Mouse (Mus musculus): ENCODE results near the gene Rorc.

Gene Rorc

DNA sequence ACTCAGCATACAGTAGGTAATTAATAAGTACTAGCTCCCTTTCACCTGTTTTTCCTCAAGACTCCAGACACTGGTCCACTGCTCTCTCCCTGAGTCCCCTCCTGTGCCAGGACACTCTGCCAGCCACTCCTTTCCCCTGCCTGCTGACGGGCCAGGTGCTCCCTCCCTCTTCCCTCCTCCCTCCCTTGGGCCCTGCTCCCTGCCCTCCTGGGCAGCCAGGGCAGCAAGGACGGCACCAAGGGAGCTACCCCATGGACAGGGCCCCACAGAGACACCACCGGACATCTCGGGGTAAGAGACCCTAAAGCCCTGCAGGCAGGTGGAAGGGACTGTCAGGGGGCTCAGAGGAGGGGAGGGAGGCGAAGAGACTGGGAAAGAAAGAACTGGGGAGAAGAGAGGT is at the start of gene Rorc:
TSS of gene Rorc (plus strand) at position 154 of the 400 bp plus-strand sequence.
- in situ Hi-C loops (cut with MboI, MseI) = no loop called here

GRCm38 (mm10) chr3:94328681-94329080 is 43.9 kb upstream of the Rorc start:
- in situ Hi-C loops (cut with MboI, MseI) = no loop called here

DNA sequence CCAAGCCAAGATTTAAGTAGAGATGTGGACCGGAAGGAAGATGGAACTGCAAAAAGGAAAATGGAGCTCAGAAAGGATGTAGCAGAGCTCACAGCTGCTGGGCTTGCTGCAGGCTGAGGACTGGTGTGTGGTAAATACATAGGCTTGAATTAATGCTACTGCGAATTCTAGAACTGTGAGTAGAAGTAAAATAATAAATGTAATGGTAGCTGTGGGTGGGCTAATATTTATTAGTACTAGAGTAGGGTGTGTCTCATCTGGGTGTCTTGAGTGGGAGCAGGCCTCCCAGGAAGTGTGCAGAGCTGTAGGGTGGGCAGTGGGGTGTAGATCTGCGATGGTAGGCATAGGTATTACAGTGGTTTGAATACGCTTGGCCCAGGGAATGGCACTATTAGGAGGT is 38.2 kb upstream of the Rorc start:
- in situ Hi-C loops (cut with MboI, MseI) = no loop called here

- in situ Hi-C loops (cut with MboI, MseI) = no loop called here
Measured at GRCm38 (mm10) chr3:94338522-94338921, 34.1 kb upstream of the Rorc start.

DNA sequence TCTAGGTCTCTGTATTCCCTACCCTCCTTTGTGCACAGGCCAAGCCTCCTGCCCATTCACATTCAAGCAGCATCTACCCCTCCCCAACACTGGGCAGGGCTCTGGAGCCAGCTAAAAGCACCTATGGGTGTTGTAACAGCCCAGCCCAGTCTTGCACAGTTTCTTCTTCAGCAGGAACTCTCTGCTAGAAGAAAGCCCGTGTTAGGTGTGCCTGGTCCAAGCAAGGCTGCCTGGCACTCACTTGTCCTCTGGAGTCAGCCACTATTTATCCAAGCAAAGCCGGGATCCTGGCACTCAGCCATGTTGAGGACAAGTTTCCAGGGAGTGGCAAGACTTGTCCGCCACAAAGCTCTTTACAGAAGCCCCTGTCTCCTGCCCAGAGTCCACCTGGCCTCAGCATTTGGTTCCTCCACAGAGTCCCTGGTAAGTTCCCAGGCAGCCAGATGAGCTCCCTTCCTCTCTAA is 30.6 kb upstream of the Rorc start, which contains the start of gene Them5:
TSS of gene Them5 (plus strand) at position 141 of the 464 bp plus-strand sequence.
- in situ Hi-C loops (cut with MboI, MseI) = no loop called here

DNA sequence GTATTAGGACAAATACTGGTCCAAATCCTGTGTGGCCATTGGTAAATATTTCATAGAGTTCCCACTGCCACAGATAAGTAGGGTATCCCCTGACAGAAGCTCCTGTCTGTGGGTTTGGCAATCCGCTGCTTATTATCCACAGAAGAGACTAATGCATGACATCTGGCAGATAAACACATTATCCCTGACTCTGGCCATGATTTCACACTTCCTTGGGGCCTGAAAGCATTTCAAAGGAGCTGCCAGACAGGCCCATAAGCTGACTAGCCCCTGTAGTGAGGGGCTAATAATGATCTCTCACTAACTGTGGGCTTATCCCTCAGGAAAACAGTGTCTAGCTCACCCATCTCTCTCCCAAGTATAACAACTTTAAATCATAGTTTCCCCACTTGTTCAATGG is 30.0 kb upstream of the Rorc start:
- in situ Hi-C loops (cut with MboI, MseI) = no loop called here

GRCm38 (mm10) chr3:94344182-94344581 is 28.4 kb upstream of the Rorc start:
- in situ Hi-C loops (cut with MboI, MseI) = no loop called here

DNA sequence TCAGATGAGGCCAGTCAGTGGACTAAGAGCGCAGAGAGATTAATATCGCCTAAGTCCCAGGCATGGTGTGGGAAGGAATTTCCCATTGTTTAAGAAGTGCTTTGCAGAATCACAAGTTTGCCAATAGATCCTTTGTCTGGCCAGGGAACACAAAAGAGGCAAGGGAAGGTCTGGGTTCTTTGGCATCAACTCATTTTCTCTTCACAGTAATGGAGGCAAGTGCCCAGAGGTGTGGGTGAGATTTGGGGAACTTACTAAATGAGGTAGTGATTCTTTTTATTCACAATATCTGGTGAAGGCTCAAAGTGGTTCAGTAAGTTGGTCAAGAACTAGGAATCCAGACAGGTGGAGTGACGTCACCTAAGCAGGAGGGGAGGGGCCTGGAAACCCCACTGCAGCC is 27.7 kb upstream of the Rorc start:
- in situ Hi-C loops (cut with MboI, MseI) = no loop called here

GRCm38 (mm10) chr3:94348146-94348545 is 24.4 kb upstream of the Rorc start:
- in situ Hi-C loops (cut with MboI, MseI) = no loop called here

- in situ Hi-C loops (cut with MboI, MseI) = loop anchor here (10.0 kb wide), 1 partner anchor 244 kb away; no protein-coding TSS in a partner anchor
Measured at GRCm38 (mm10) chr3:94360812-94361211, 11.8 kb upstream of the Rorc start.

- in situ Hi-C loops (cut with MboI, MseI) = loop anchor here (10.0 kb wide), 1 partner anchor 243 kb away; no protein-coding TSS in a partner anchor
Measured at GRCm38 (mm10) chr3:94362138-94362537, 10.5 kb upstream of the Rorc start, which contains the start of gene C2cd4d. Gene C2cd4d, plus strand, starts transcription at chr3:94362438.

DNA sequence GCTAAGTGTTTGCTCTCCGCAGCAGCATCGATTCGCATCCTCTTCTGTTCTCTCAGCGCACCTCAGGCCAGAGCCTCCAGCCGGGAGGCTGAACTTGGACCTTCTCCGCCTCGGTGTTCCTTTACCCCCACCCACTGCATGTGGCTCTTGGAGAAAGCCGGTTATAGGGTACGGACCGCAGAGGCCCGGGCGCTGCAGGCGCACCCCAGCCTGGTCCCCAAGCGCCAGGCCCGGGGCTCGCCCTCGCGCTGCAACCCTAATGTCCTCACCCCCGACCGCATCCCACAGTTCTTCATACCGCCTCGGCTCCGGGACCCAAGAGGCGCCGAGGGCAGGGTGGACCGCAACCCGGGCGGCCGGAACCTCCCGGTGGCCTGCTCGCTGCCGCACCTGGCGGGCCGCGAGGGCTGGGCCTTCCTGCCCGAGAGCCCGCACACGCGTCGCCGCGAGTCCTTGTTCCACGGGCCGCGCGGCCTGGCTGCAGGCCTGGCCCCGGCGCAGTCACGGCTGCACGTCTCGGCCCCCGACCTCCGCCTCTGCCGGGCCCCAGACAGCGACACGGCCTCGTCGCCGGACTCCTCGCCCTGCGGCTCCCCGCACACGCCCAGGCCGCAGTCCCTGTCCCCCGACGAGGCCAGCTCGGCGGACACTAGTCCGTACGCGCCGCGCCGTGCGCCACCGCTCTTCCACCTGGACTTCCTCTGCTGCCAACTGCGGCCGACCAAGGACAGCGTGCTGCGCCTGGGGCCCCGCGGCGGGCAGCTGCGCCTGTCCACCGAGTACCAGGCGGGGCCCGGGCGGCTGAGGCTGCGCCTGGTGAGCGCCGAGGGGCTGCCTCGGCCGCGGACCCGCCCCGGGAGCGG is 9.1 kb upstream of the Rorc start:
- in situ Hi-C loops (cut with MboI, MseI) = loop anchor here (10.0 kb wide), 1 partner anchor 241 kb away; no protein-coding TSS in a partner anchor

DNA sequence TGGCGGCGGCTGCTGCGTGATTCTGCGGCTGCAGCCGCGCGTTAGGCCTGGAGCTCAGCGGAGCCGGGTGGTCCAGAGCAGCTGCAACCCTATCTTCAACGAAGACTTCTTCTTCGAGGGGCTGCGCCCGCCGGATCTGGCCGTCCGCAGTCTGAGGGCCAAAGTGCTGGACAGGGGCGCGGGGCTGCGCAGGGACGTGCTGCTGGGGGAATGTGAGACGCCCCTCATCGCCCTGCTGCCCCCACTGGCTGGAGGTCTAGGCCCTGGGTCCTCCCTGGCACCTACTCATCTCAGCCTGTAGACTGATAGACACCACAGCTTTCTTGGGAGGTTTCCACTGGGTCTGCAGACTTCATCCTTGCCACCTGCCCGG is 8.5 kb upstream of the Rorc start:
- in situ Hi-C loops (cut with MboI, MseI) = loop anchor here (10.0 kb wide), 1 partner anchor 241 kb away; no protein-coding TSS in a partner anchor

GRCm38 (mm10) chr3:94366761-94367160 is 5.8 kb upstream of the Rorc start:
- in situ Hi-C loops (cut with MboI, MseI) = loop anchor here (5.0 to 10.0 kb wide), 3 partner anchors 36 to 238 kb away; no protein-coding TSS in a partner anchor

GRCm38 (mm10) chr3:94367511-94367910 is 5.1 kb upstream of the Rorc start:
- in situ Hi-C loops (cut with MboI, MseI) = loop anchor here (5.0 to 10.0 kb wide), 3 partner anchors 35 to 237 kb away; no protein-coding TSS in a partner anchor

GRCm38 (mm10) chr3:94368631-94369030 is 4.0 kb upstream of the Rorc start:
- in situ Hi-C loops (cut with MboI, MseI) = loop anchor here (5.0 to 10.0 kb wide), 3 partner anchors 34 to 236 kb away; no protein-coding TSS in a partner anchor

- in situ Hi-C loops (cut with MboI, MseI) = loop anchor here (5.0 to 10.0 kb wide), 3 partner anchors 33 to 235 kb away; no protein-coding TSS in a partner anchor
Measured at GRCm38 (mm10) chr3:94369709-94370108, 2.9 kb upstream of the Rorc start.

- in situ Hi-C loops (cut with MboI, MseI) = no loop called here
Measured at GRCm38 (mm10) chr3:94371637-94372036, 957 bp upstream of the Rorc start.

DNA sequence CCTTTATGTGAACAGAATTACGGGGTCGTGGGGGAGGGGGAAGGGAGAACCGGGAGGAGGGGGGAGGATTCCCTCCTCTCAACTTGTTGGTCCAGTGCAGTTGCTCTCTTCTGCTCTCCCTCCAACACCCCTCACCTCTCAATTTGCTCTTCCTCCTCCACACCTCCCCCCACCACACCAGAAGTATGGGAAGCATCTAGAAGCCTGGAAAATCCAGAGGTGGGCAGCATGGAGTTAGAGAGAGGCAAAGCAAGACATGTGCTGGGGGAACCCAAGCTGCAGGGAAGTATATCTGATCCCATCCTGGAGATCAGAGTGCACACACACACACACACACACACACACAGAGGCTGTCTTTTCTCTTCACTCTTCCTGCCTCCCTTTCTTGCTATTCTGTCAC is 556 bp upstream of the Rorc start:
- in situ Hi-C loops (cut with MboI, MseI) = no loop called here

DNA sequence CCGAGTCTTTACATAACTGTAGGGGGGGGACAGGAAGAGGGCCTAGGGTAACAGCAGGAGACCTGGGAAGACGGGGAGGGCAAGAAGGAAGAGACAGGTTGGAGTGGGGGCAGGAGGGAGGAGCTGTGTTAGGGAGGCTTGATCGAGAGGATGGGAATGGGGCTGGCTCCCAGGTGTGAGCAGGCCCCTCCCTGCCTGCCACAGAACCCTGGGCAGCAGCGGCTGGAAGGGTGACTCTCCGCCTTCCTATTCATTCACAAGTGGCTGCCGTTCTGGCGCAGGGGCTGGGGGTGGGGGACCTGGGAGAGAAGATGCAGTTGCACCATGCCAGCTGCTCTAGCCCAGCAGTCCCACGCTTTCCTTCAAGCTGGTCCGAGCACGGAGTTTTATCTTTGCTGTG is 496 bp downstream of the Rorc start:
- in situ Hi-C loops (cut with MboI, MseI) = no loop called here

GRCm38 (mm10) chr3:94373597-94374011 is 1.0 kb downstream of the Rorc start:
- in situ Hi-C loops (cut with MboI, MseI) = no loop called here

GRCm38 (mm10) chr3:94374636-94375035 is 2.0 kb downstream of the Rorc start:
- in situ Hi-C loops (cut with MboI, MseI) = no loop called here

GRCm38 (mm10) chr3:94375146-94375545 is 2.6 kb downstream of the Rorc start:
- in situ Hi-C loops (cut with MboI, MseI) = no loop called here

Data from T-helper 2 cell (primary cell).